Mouse (Mus musculus): ENCODE measurements around the gene Arrdc5. TPM values are rescaled to one million over a fixed set of nuclear protein-coding genes. Genes with fewer than 3 reads are reported as not detected.

The Arrdc5 gene
- polyA plus RNA-seq, 1 experiment from 2014 or later: not detected

GRCm38 (mm10) chr17:56257181-56257894, 42.7 kb downstream of the Arrdc5 start:
- Histone ChIP-seq H3K4me2 (peak overlapping the region; percentile 98), H3K27me3 (replicated peaks; ENCODE audit: control insufficient read depth, insufficient read depth, low read length) (no peaks in the 10 kb centered on the region), H3K4me3 (ENCODE audit: low read depth, low read length) (peak overlapping the region; percentile 79), H3K9ac (ENCODE audit: low read depth, low read length) (peak overlapping the region; percentile 78), H3K4me1 (replicated peaks; ENCODE audit: control insufficient read depth, insufficient read depth, low read length) (peaks cover 33% of the 10 kb centered on the region), H3K27ac (ENCODE audit: low read depth, low read length) (no peak overlapping the region), H3K36me3 (ENCODE audit: control insufficient read depth, insufficient read depth, low read length) (peaks cover 27% of the 10 kb centered on the region), H3K9me3 (ENCODE audit: control insufficient read depth, low read length) (no peaks in the 10 kb centered on the region)
- DNase-seq (ENCODE audit: low spot score) (peak; percentile 36), ATAC-seq (replicated peaks; ENCODE audit: low FRiP score) (0 out of 2 replicates have a peak, but pooled peaks have one; percentile 2)
- 8% methylated on average over 54 of the region's 58 CpGs for WGBS

GRCm38 (mm10) chr17:56256239-56256881, 43.7 kb downstream of the Arrdc5 start, which contains the start of gene Fem1a:
Gene Fem1a (plus strand): TSS chr17:56256810.
- Histone ChIP-seq H3K4me1 (replicated peaks; ENCODE audit: control insufficient read depth, insufficient read depth, low read length) (peaks cover 33% of the 10 kb centered on the region), H3K4me2 (peak within 1 kb of the TSS; percentile 98), H3K9me3 (ENCODE audit: control insufficient read depth, low read length) (no peaks in the 10 kb centered on the region), H3K27ac (ENCODE audit: low read depth, low read length) (peak within 1 kb of the TSS; percentile 93), H3K9ac (ENCODE audit: low read depth, low read length) (peak within 1 kb of the TSS; percentile 78), H3K4me3 (ENCODE audit: low read depth, low read length) (peak within 1 kb of the TSS; percentile 79), H3K27me3 (replicated peaks; ENCODE audit: control insufficient read depth, insufficient read depth, low read length) (no peaks in the 10 kb centered on the region), H3K36me3 (ENCODE audit: control insufficient read depth, insufficient read depth, low read length) (peaks cover 26% of the 10 kb centered on the region)
- DNase-seq (ENCODE audit: low spot score) (peak; percentile 87), ATAC-seq (replicated peaks; ENCODE audit: low FRiP score) (peak; percentile 89)
- under 1% methylated on average over 28 of the region's 28 CpGs for WGBS

- Histone ChIP-seq H3K4me2 (peak overlapping the region; percentile 91), H3K9me3 (ENCODE audit: control insufficient read depth, low read length) (no peaks in the 10 kb centered on the region), H3K36me3 (ENCODE audit: control insufficient read depth, insufficient read depth, low read length) (peaks cover 22% of the 10 kb centered on the region), H3K4me1 (replicated peaks; ENCODE audit: control insufficient read depth, insufficient read depth, low read length) (peaks cover 36% of the 10 kb centered on the region), H3K27ac (ENCODE audit: low read depth, low read length) (peak overlapping the region; percentile 93), H3K27me3 (replicated peaks; ENCODE audit: control insufficient read depth, insufficient read depth, low read length) (no peaks in the 10 kb centered on the region), H3K9ac (ENCODE audit: low read depth, low read length) (peak overlapping the region; percentile 64), H3K4me3 (ENCODE audit: low read depth, low read length) (peak overlapping the region; percentile 79)
- WGBS: under 1% methylated on average over 32 of the region's 32 CpGs
- DNase-seq (ENCODE audit: low spot score) (peak; percentile 95), ATAC-seq (replicated peaks; ENCODE audit: low FRiP score) (peak; percentile 89)
These were observed 44.2 kb downstream of the Arrdc5 start for GRCm38 (mm10) chr17:56255863-56256238.

GRCm38 (mm10) chr17:56255429-56255828, 44.7 kb downstream of the Arrdc5 start:
- H3K9ac ChIP-seq (ENCODE audit: low read depth, low read length): no peak overlapping the region
- peaks cover 36% of the 10 kb centered on the region for H3K4me1 ChIP-seq (replicated peaks; ENCODE audit: control insufficient read depth, insufficient read depth, low read length)
- peak overlapping the region; percentile 27 for H3K4me3 ChIP-seq (ENCODE audit: low read depth, low read length)
- 0 out of 2 replicates have a peak overlapping the region, but pooled peaks have one; percentile 41 for H3K27ac ChIP-seq (ENCODE audit: low read depth, low read length)
- peaks cover 19% of the 10 kb centered on the region for H3K36me3 ChIP-seq (ENCODE audit: control insufficient read depth, insufficient read depth, low read length)
- 18% methylated on average over 9 of the region's 9 CpGs for WGBS
- ATAC-seq (replicated peaks; ENCODE audit: low FRiP score) (no peak), DNase-seq (ENCODE audit: low spot score) (no peak)
- H3K27me3 ChIP-seq (replicated peaks; ENCODE audit: control insufficient read depth, insufficient read depth, low read length): no peaks in the 10 kb centered on the region
- no peaks in the 10 kb centered on the region for H3K9me3 ChIP-seq (ENCODE audit: control insufficient read depth, low read length)
- peak overlapping the region; percentile 56 for H3K4me2 ChIP-seq

- H3K9me3 ChIP-seq (ENCODE audit: control insufficient read depth, low read length): no peaks in the 10 kb centered on the region
- peak overlapping the region; percentile 25; the same call in 1 of the 2 replicates for H3K9ac ChIP-seq (ENCODE audit: low read depth, low read length)
- H3K27ac ChIP-seq (ENCODE audit: low read depth, low read length): no peak overlapping the region
- H3K4me3 ChIP-seq (ENCODE audit: low read depth, low read length): no peak overlapping the region
- H3K27me3 ChIP-seq (replicated peaks; ENCODE audit: control insufficient read depth, insufficient read depth, low read length): no peaks in the 10 kb centered on the region
- H3K4me2 ChIP-seq: no peak overlapping the region
- ATAC-seq (replicated peaks; ENCODE audit: low FRiP score) (no peak), DNase-seq (ENCODE audit: low spot score) (no peak)
- H3K36me3 ChIP-seq (ENCODE audit: control insufficient read depth, insufficient read depth, low read length): peaks cover 11% of the 10 kb centered on the region
- WGBS: 82% methylated on average over 4 of the region's 4 CpGs
- H3K4me1 ChIP-seq (replicated peaks; ENCODE audit: control insufficient read depth, insufficient read depth, low read length): peaks cover 29% of the 10 kb centered on the region
These were observed 45.4 kb downstream of the Arrdc5 start for GRCm38 (mm10) chr17:56254695-56255094.

- no peak overlapping the region for H3K27ac ChIP-seq (ENCODE audit: low read depth, low read length)
- H3K9me3 ChIP-seq (ENCODE audit: control insufficient read depth, low read length): no peaks in the 10 kb centered on the region
- WGBS: 11% methylated on average over 6 of the region's 6 CpGs
- H3K4me2 ChIP-seq: no peak overlapping the region
- no peaks in the 10 kb centered on the region for H3K36me3 ChIP-seq (ENCODE audit: control insufficient read depth, insufficient read depth, low read length)
- peaks cover 7% of the 10 kb centered on the region; the same call in 1 of the 2 replicates for H3K4me1 ChIP-seq (replicated peaks; ENCODE audit: control insufficient read depth, insufficient read depth, low read length)
- H3K27me3 ChIP-seq (replicated peaks; ENCODE audit: control insufficient read depth, insufficient read depth, low read length): no peaks in the 10 kb centered on the region
- ATAC-seq (replicated peaks; ENCODE audit: low FRiP score): no peak
- H3K9ac ChIP-seq (ENCODE audit: low read depth, low read length): no peak overlapping the region
- DNase-seq (ENCODE audit: low spot score): peak; percentile 55
- no peak overlapping the region for H3K4me3 ChIP-seq (ENCODE audit: low read depth, low read length)
These were observed 48.8 kb downstream of the Arrdc5 start for GRCm38 (mm10) chr17:56251136-56251829.

GRCm38 (mm10) chr17:56245608-56246007, 54.5 kb downstream of the Arrdc5 start:
- H3K36me3 ChIP-seq (ENCODE audit: control insufficient read depth, insufficient read depth, low read length): no peaks in the 10 kb centered on the region
- no peak overlapping the region for H3K27ac ChIP-seq (ENCODE audit: low read depth, low read length)
- no peak overlapping the region for H3K9ac ChIP-seq (ENCODE audit: low read depth, low read length)
- H3K4me1 ChIP-seq (replicated peaks; ENCODE audit: control insufficient read depth, insufficient read depth, low read length): no peaks in the 10 kb centered on the region
- DNase-seq (ENCODE audit: low spot score) (no peak), ATAC-seq (replicated peaks; ENCODE audit: low FRiP score) (no peak)
- peaks cover 10% of the 10 kb centered on the region for H3K27me3 ChIP-seq (replicated peaks; ENCODE audit: control insufficient read depth, insufficient read depth, low read length)
- no peak overlapping the region for H3K4me3 ChIP-seq (ENCODE audit: low read depth, low read length)
- WGBS: 65% methylated on average over 7 of the region's 7 CpGs
- H3K9me3 ChIP-seq (ENCODE audit: control insufficient read depth, low read length): no peaks in the 10 kb centered on the region
- no peak overlapping the region for H3K4me2 ChIP-seq

Data from liver, embryonic 11.5 days (tissue).